Mouse (Mus musculus): ENCODE data around the gene Tbx10. TPM values are rescaled to one million over a fixed set of nuclear protein-coding genes. Genes with fewer than 3 reads are reported as not detected.

The Tbx10 gene
- polyA plus RNA-seq, 1 experiment from 2014 or later, result not detected

DNA sequence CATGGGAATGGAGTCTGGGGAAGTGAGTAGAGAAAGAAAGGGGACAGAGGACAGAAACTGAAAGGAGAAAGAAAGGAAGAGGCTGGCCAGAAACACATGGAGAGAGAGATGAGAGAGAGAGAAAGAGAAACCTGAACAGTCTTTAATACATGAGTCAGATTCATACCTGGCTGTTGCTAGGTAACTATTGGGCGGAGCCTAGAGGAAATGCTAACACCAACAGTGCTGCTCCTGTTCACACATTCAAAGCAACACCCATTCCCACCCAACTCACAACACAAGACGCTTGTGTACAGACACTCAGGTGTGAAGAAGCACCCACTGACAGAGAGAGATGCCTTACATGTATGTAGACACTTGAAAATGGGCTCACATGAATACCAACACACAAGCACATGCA lies 16.7 kb upstream of the Tbx10 start:
- H3K4me1 ChIP-seq (ENCODE audit: control insufficient read depth in 2 of 2, insufficient read depth in 2 of 2, low read length in 2 of 2), result no peaks in the 10 kb centered on the region
- H3K9me3 ChIP-seq (ENCODE audit: control insufficient read depth, low read length), result no peaks in the 10 kb centered on the region
- ATAC-seq (ENCODE audit: insufficient number of reproducible peaks, insufficient read depth, low FRiP score, low read depth), result no peak
- H3K4me2 ChIP-seq (ENCODE audit: low read length), result no peak overlapping the region
- H3K27me3 ChIP-seq (ENCODE audit: control insufficient read depth, insufficient read depth, low read length), result no peaks in the 10 kb centered on the region
- H3K36me3 ChIP-seq (ENCODE audit: control insufficient read depth, insufficient read depth, low read length), result no peaks in the 10 kb centered on the region
- H3K27ac ChIP-seq (replicated peaks in 1 of 2; ENCODE audit: control insufficient read depth in 1 of 2, insufficient read depth in 1 of 2, low read depth in 2 of 2, low read length in 2 of 2), result no peak overlapping the region
- no peak overlapping the region for H3K9ac ChIP-seq (ENCODE audit: low read length)
- no peak overlapping the region for H3K4me3 ChIP-seq (ENCODE audit: control insufficient read depth in 1 of 2, insufficient read depth in 1 of 2, low read depth in 1 of 2, low read length in 2 of 2)
- WGBS, result 71% methylated on average over 2 of the region's 2 CpGs

DNA sequence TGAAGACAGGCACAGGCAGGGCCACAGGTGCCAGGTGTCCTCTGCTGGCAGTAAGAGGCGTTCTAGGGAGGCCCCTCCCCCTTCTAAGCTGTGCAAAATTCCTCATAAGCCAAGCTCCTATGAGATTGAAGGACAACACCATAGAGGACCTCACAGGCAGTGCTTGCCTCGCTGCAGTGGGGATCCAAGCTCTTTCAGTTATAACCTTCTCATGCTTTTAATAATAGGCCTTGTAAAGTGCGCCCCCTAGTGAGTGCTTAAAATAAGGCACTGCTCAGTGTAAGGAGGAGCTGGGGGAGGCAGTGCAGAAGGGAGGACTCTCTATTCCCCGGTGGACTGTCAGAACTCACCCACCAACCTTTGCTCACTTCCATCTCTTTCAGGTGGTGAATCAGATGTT lies 12.2 kb upstream of the Tbx10 start:
- Histone ChIP-seq H3K27ac (replicated peaks in 1 of 2; ENCODE audit: control insufficient read depth in 1 of 2, insufficient read depth in 1 of 2, low read depth in 2 of 2, low read length in 2 of 2) (no peak overlapping the region), H3K4me3 (ENCODE audit: control insufficient read depth in 1 of 2, insufficient read depth in 1 of 2, low read depth in 1 of 2, low read length in 2 of 2) (no peak overlapping the region)
- no peak for ATAC-seq (ENCODE audit: insufficient number of reproducible peaks, insufficient read depth, low FRiP score, low read depth)

DNA sequence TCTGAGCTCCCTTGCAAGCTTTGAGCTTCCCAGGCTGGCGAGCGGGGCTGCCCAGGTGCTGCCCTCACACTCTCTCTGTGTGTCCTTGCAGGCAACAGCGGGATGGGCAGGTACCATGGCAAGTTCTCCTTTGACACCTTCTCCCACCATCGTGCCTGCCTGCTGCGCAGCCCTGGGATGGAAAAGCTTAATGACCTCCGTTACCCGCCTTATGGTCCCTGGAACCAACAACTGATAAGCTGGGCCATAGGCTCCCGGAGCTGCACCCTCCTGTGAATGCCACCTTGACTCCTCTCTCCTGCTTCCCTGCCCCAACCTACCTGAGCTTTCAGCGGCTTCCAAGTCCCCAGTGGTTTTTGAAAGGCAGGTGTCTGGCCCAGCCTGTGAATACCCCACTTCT lies 11.6 kb upstream of the Tbx10 start:
- H3K4me2 ChIP-seq (ENCODE audit: low read length), result no peak overlapping the region
- WGBS, result 67% methylated on average over 9 of the region's 9 CpGs
- ATAC-seq (ENCODE audit: insufficient number of reproducible peaks, insufficient read depth, low FRiP score, low read depth), result no peak
- H3K9me3 ChIP-seq (ENCODE audit: control insufficient read depth, low read length), result no peaks in the 10 kb centered on the region
- H3K9ac ChIP-seq (ENCODE audit: low read length), result no peak overlapping the region
- H3K4me1 ChIP-seq (ENCODE audit: control insufficient read depth in 2 of 2, insufficient read depth in 2 of 2, low read length in 2 of 2), result peaks cover 12% of the 10 kb centered on the region in 2 experiments
- no peaks in the 10 kb centered on the region for H3K36me3 ChIP-seq (ENCODE audit: control insufficient read depth, insufficient read depth, low read length)
- H3K27ac ChIP-seq (replicated peaks in 1 of 2; ENCODE audit: control insufficient read depth in 1 of 2, insufficient read depth in 1 of 2, low read depth in 2 of 2, low read length in 2 of 2), result no peak overlapping the region
- no peaks in the 10 kb centered on the region for H3K27me3 ChIP-seq (ENCODE audit: control insufficient read depth, insufficient read depth, low read length)
- H3K4me3 ChIP-seq (ENCODE audit: control insufficient read depth in 1 of 2, insufficient read depth in 1 of 2, low read depth in 1 of 2, low read length in 2 of 2), result no peak overlapping the region

More for the DNA sequence above, 12.2 kb upstream of the Tbx10 start:
- Histone ChIP-seq H3K4me2 (ENCODE audit: low read length) (no peak overlapping the region), H3K9me3 (ENCODE audit: control insufficient read depth, low read length) (no peaks in the 10 kb centered on the region), H3K27me3 (ENCODE audit: control insufficient read depth, insufficient read depth, low read length) (no peaks in the 10 kb centered on the region), H3K9ac (ENCODE audit: low read length) (no peak overlapping the region), H3K4me1 (ENCODE audit: control insufficient read depth in 2 of 2, insufficient read depth in 2 of 2, low read length in 2 of 2) (peaks cover 6 to 7% of the 10 kb centered on the region in 2 experiments), H3K36me3 (ENCODE audit: control insufficient read depth, insufficient read depth, low read length) (no peaks in the 10 kb centered on the region)
- 12% methylated on average over 4 of the region's 4 CpGs for WGBS

DNA sequence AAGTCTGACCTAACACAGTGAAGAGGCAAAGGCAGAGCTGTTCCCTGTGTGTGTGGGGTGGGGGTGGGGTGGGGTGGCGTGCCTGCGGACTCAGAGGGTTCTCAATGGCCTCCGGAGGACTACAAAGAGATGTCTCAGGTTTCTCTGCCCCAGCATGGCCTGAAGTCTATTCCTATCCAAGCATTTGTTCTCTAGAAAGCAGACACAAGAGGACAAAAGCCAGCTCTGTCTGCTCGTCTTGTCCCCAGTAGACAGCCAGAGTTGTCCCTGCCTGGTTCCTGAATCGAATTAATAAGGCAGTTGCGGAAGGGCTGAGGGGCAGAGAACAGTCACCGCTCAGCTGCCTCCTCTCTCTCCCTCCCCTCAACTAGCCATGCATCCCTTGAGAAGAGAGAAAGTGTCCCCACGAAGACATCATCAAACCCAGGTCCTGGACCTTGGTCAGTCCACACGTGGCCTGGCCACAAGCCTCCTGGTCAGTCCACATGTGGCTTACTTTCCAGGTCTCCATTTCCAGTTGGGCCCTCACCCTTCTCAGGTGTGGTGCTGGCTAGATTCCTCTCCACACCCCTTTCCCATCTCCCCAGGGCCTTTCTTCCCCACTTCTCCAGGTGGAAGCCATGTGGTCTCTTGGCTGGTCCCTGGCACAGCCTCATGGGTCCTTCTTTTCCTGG lies 8.9 kb upstream of the Tbx10 start:
- Histone ChIP-seq H3K4me2 (ENCODE audit: low read length) (no peak overlapping the region), H3K4me3 (ENCODE audit: control insufficient read depth in 1 of 2, insufficient read depth in 1 of 2, low read depth in 1 of 2, low read length in 2 of 2) (no peak overlapping the region), H3K27ac (replicated peaks in 1 of 2; ENCODE audit: control insufficient read depth in 1 of 2, insufficient read depth in 1 of 2, low read depth in 2 of 2, low read length in 2 of 2) (no peak overlapping the region), H3K36me3 (ENCODE audit: control insufficient read depth, insufficient read depth, low read length) (no peaks in the 10 kb centered on the region), H3K9ac (ENCODE audit: low read length) (no peak overlapping the region), H3K9me3 (ENCODE audit: control insufficient read depth, low read length) (no peaks in the 10 kb centered on the region), H3K4me1 (ENCODE audit: control insufficient read depth in 2 of 2, insufficient read depth in 2 of 2, low read length in 2 of 2) (peaks cover 21 to 26% of the 10 kb centered on the region in 2 experiments), H3K27me3 (ENCODE audit: control insufficient read depth, insufficient read depth, low read length) (no peaks in the 10 kb centered on the region)
- 52% methylated on average over 9 of the region's 9 CpGs for WGBS
- ATAC-seq (ENCODE audit: insufficient number of reproducible peaks, insufficient read depth, low FRiP score, low read depth), result no peak

DNA sequence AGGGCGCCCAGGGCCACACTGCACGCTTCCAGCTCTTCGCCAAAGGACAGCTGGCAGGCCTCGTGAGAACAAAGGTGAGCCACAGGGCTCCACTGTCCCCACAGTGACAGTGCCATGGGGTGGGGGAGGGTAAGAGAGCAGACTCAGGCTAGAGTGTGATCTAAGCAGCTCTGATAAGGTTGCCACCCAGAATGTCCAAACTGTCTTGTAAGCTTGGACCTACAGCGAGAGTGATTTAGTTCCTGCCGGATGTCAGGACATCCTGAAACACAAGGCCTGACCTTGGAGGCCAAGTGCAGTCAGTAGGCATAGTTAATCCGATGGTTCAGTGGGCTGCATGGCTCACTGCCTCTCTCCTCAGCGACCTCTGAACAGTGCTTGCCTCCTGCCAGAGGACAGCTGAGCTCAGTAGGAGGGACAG lies 7.3 kb upstream of the Tbx10 start:
- ATAC-seq (ENCODE audit: insufficient number of reproducible peaks, insufficient read depth, low FRiP score, low read depth), result peak; percentile 16
- H3K27me3 ChIP-seq (ENCODE audit: control insufficient read depth, insufficient read depth, low read length), result no peaks in the 10 kb centered on the region
- no peak overlapping the region for H3K4me3 ChIP-seq (ENCODE audit: control insufficient read depth in 1 of 2, insufficient read depth in 1 of 2, low read depth in 1 of 2, low read length in 2 of 2)
- peak overlapping the region; percentile 42 to 75 for H3K27ac ChIP-seq (replicated peaks in 1 of 2; ENCODE audit: control insufficient read depth in 1 of 2, insufficient read depth in 1 of 2, low read depth in 2 of 2, low read length in 2 of 2)
- peaks cover 21 to 26% of the 10 kb centered on the region in 2 experiments for H3K4me1 ChIP-seq (ENCODE audit: control insufficient read depth in 2 of 2, insufficient read depth in 2 of 2, low read length in 2 of 2)
- no peaks in the 10 kb centered on the region for H3K9me3 ChIP-seq (ENCODE audit: control insufficient read depth, low read length)
- 19% methylated on average over 8 of the region's 8 CpGs for WGBS
- no peak overlapping the region for H3K4me2 ChIP-seq (ENCODE audit: low read length)
- H3K36me3 ChIP-seq (ENCODE audit: control insufficient read depth, insufficient read depth, low read length), result no peaks in the 10 kb centered on the region
- H3K9ac ChIP-seq (ENCODE audit: low read length), result no peak overlapping the region

DNA sequence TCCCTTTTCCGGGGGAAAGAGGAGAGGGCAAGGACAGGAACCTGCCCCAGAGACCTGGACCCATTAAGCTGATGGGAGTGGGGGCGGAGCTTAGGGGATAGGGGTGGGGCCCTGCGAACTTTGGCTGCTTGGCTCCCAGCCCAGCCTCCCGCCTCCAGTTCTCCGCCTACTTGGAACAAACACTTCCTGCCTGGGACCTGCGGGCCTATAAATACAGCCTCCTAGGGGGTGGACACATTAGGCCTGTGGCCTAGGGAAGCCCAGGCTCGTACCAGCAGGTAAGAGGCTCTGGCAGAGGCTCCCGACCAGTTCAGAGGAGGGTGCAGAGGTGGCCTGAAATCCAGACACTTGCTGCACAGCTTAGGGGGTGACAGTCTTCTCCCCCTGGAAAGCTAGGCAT lies 6.2 kb upstream of the Tbx10 start, which contains the start of gene Acy3:
Acy3 (plus strand) TSS at position 237 of the 400 bp plus-strand sequence.
- Histone ChIP-seq H3K9ac (ENCODE audit: low read length) (peak within 1 kb of the TSS; percentile 59; the same call in 1 of the 2 replicates), H3K4me3 (ENCODE audit: control insufficient read depth in 1 of 2, insufficient read depth in 1 of 2, low read depth in 1 of 2, low read length in 2 of 2) (no peak within 1 kb of the TSS; a peak in 1 of 4 replicates)

DNA sequence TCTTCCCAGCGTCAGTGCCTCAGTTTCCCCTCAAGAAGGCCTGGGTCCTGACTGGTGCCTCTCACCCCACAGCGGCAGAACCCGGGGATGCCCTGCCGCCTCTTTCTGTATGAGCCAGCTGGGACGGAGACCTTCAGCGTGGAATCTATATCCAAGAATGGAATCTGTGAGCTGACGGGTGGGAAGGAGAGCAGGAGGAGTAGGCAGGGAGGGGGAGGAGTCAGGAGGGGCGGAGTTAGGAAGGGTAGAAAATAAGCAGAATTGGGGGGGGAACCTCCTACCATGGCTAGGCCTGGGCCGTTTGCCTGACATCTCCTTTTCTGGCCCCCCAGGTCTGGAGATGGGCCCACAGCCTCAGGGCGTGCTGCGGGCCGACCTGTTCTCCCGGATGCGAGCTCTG lies 4.5 kb upstream of the Tbx10 start:
- Histone ChIP-seq H3K9me3 (ENCODE audit: control insufficient read depth, low read length) (no peaks in the 10 kb centered on the region), H3K27ac (replicated peaks in 1 of 2; ENCODE audit: control insufficient read depth in 1 of 2, insufficient read depth in 1 of 2, low read depth in 2 of 2, low read length in 2 of 2) (no peak overlapping the region), H3K4me2 (ENCODE audit: low read length) (no peak overlapping the region), H3K27me3 (ENCODE audit: control insufficient read depth, insufficient read depth, low read length) (no peaks in the 10 kb centered on the region), H3K36me3 (ENCODE audit: control insufficient read depth, insufficient read depth, low read length) (no peaks in the 10 kb centered on the region), H3K4me1 (ENCODE audit: control insufficient read depth in 2 of 2, insufficient read depth in 2 of 2, low read length in 2 of 2) (peaks cover 21 to 26% of the 10 kb centered on the region in 2 experiments), H3K4me3 (ENCODE audit: control insufficient read depth in 1 of 2, insufficient read depth in 1 of 2, low read depth in 1 of 2, low read length in 2 of 2) (no peak overlapping the region), H3K9ac (ENCODE audit: low read length) (no peak overlapping the region)
- ATAC-seq (ENCODE audit: insufficient number of reproducible peaks, insufficient read depth, low FRiP score, low read depth), result no peak
- 78% methylated on average over 14 of the region's 14 CpGs for WGBS

More for the DNA sequence above, 6.2 kb upstream of the Tbx10 start, which contains the start of gene Acy3:
- peak within 1 kb of the TSS; percentile 71 to 75 for H3K27ac ChIP-seq (replicated peaks in 1 of 2; ENCODE audit: control insufficient read depth in 1 of 2, insufficient read depth in 1 of 2, low read depth in 2 of 2, low read length in 2 of 2)
- H3K4me1 ChIP-seq (ENCODE audit: control insufficient read depth in 2 of 2, insufficient read depth in 2 of 2, low read length in 2 of 2), result peaks cover 21 to 26% of the 10 kb centered on the region in 2 experiments
- no peaks in the 10 kb centered on the region for H3K27me3 ChIP-seq (ENCODE audit: control insufficient read depth, insufficient read depth, low read length)
- peak; percentile 67 for ATAC-seq (ENCODE audit: insufficient number of reproducible peaks, insufficient read depth, low FRiP score, low read depth)
- WGBS, result 10% methylated on average over 8 of the region's 8 CpGs
- H3K36me3 ChIP-seq (ENCODE audit: control insufficient read depth, insufficient read depth, low read length), result no peaks in the 10 kb centered on the region
- H3K9me3 ChIP-seq (ENCODE audit: control insufficient read depth, low read length), result no peaks in the 10 kb centered on the region
- peak within 1 kb of the TSS; percentile 51 for H3K4me2 ChIP-seq (ENCODE audit: low read length)

DNA sequence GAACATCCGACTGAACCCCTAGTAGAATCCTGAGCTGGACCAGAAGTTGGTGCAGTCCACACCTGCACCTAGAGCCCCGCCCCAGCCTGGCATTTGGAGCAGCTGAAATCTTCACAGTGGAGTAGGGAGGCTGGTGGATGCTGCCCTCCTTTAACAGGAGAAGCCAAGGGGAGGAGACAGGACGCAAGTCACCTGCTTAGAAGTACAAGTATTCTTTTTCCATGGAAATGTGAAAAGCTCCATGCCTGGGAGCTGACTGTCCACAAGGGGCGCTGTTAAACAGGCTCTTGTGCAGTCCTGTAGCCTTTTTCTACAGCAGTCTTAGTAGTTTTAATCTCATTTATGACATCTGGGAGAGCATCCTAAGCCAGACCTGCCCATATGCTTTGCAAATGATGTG lies 3.8 kb upstream of the Tbx10 start:
- ATAC-seq (ENCODE audit: insufficient number of reproducible peaks, insufficient read depth, low FRiP score, low read depth), result no peak
- H3K27ac ChIP-seq (replicated peaks in 1 of 2; ENCODE audit: control insufficient read depth in 1 of 2, insufficient read depth in 1 of 2, low read depth in 2 of 2, low read length in 2 of 2), result no peak overlapping the region
- no peak overlapping the region for H3K4me2 ChIP-seq (ENCODE audit: low read length)
- H3K9ac ChIP-seq (ENCODE audit: low read length), result no peak overlapping the region
- 78% methylated on average over 4 of the region's 4 CpGs for WGBS
- H3K9me3 ChIP-seq (ENCODE audit: control insufficient read depth, low read length), result no peaks in the 10 kb centered on the region
- peaks cover 21 to 26% of the 10 kb centered on the region in 2 experiments for H3K4me1 ChIP-seq (ENCODE audit: control insufficient read depth in 2 of 2, insufficient read depth in 2 of 2, low read length in 2 of 2)
- no peaks in the 10 kb centered on the region for H3K27me3 ChIP-seq (ENCODE audit: control insufficient read depth, insufficient read depth, low read length)
- no peaks in the 10 kb centered on the region for H3K36me3 ChIP-seq (ENCODE audit: control insufficient read depth, insufficient read depth, low read length)
- no peak overlapping the region for H3K4me3 ChIP-seq (ENCODE audit: control insufficient read depth in 1 of 2, insufficient read depth in 1 of 2, low read depth in 1 of 2, low read length in 2 of 2)

Measured in heart, embryonic 14.5 days (tissue).